Mouse (Mus musculus) kidney, adult 8-10 months (tissue): ENCODE results near the gene Gm28036.
A peak's percentile ranks its signal among the peaks of the same experiment; 100 is the strongest.

Source experiments
- DNase-seq, 2 experiments: peaks; one replicate each; pipeline ENCODE4 v3.0.0; 2022

The Gm28036 gene

DNA sequence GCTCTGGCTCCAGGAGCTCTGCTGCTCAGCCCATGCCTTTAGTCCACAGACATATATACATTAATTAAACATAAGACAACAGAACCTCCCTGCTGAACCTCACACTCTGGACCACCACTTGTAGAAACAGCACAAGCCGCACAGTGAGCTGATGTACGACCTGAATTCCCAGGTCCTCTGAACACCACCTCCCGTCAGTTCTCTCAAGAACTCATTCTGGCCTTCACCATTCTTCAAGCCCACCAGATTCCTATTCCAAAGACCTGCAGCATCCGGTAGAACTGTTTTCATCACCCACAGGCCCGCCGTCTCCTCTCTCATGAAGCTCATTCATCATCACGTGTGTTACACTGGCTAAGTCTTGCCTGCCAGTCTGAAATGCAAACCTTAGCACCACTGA lies 46.5 kb downstream of the Gm28036 start:
- no peak for DNase-seq

DNA sequence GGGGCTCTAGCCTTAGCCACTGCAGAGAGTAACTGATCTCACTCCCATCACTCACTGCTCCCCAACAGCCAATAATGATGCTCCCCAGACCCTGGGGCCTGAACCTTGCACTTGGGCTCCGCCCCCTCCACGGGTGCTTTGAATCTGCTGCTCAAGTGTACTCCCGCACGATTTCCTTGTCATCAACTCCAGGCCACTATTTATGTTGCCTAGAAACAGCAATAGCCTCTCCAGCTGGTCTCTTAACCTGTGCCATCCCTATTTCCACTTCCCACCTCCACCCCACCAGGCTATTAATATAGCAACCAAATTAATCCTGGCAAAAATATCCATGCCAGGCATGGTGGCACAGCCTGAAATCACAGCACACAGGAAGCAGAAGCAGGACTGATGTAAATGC lies 47.2 kb downstream of the Gm28036 start:
- DNase-seq = peak in 1 of 2 experiments; percentile 13

DNA sequence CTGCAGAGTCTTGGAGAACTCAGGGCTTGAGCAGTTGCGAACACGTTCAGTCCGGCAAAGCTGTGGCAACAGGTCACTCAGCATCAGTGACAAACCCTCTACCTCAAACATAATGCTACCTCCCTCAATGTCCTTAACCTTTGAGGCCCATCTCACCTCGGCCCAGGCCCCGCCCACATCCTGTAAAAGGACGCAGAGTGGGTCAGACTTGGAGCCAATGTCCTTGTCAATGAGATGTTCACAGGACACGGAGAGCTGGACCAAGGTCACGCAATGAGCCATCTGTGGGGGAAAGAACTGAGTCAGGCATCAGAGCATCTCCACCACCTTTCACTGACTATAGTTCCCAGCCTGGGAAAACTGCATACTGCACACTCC lies 47.7 kb downstream of the Gm28036 start:
- DNase-seq = no peak

DNA sequence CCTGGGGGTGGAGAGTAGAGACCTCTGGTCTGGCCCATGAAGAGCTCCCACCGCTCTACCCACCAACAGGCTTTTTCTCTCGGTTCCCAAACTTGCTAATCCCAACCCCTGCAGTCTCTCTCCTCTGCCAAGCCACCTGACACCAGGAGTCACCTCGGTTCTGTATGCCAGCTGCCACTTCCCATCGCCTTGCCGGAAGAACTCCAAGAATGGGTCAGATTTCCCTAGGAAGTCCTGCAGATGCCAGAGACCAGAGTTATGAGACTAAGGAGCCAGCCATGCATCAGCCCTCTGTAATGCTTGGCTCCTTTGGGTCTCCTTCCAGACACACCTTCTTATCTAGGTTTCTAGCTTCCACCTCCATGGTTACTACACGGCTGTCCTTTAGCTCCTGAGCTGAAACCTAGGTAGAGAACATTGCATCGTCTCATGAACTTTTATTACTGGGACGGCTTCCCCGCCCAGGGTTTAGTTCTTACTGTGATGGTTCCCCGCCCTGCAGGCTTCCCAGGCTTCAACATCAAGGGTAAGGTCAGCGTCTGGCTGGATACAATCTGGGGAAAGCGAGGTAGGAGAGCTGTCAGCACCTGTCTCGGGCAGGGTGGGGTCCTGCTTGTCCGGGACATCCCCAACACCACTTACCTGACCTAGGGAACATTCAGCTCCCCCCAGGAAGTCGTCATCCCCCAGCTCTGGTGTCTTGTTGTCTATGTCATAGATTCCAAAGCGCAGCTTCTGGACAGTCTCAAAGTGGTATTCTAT lies 48.3 kb downstream of the Gm28036 start:
- no peak for DNase-seq

DNA sequence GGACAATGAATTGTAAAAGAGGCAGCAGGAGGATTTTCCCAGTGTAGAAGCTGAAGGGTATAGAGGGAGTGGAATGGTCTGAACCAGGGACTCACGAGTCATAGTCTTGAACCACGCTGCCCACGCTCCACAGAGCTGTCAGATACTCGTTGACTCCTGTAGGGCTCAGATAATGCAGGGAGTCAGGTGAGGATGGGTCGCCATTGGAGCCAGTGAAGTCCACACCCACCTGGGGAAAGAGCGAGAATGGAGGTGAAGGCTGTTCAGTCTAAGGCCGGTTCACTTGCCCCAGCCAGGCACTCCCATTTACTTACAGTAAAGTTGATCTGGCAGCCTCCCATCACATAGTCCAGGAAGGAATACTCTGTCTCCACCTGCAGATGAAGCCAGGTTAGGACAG lies 49.4 kb downstream of the Gm28036 start:
- peak in 1 of 2 experiments; percentile 12 for DNase-seq

DNA sequence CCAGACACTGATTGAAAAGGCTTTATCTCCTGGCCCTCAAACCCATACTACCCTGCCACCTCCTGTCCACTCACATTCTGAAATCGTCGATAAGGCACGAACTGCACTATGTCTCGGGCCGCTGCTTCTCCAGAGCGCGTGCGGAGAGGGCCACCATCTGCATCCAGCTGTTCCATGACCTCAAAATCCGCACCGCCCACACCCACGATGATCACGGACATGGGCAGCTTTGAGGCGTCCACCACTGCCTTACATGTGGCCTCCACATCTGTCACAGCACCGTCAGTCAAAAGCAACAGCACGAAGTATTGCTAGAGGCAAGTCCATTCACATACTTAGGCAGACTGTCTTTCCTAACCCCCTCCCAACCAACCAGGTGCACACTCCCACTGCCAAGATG lies 53.2 kb downstream of the Gm28036 start:
- DNase-seq = no peak

DNA sequence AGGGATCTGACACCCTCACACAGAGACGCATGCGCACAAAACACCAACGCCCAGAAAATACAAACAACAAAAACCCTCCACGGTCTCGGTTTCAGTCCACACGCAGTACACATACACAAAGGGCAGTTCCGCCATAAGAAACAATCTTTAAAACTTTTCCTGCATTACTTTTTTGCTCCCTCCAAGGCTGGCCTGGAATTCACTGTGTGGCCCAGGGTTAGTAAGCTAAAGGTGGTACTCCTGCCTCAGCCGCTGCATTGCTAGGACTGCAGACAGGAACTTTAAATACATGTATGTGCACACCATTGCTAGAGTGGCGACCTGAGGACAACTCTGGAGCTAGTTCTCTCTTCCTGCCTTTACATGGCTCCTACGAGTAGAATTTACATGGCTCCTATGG lies 55.7 kb downstream of the Gm28036 start:
- DNase-seq = no peak

DNA sequence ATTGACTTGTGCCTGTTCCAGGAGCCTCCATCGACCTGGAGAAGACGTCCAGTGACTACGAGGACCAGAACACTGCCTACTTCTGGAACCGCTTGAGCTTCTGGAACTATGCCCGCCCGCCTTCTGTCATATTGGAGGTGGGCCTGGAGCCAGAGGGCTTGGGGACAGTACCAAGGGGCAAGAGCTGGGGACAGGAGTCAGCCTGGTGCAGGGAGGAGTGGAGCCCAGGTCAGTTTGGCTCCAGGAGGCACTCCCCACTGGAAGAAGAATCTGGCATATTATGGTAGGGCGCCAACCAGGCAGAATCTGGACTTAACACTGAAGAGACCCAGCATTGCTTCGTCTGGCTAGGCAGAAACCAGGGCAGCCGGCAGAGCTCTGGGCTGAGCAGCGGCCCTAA lies 59.0 kb downstream of the Gm28036 start:
- peak; percentile 13 to 24 for DNase-seq

DNA sequence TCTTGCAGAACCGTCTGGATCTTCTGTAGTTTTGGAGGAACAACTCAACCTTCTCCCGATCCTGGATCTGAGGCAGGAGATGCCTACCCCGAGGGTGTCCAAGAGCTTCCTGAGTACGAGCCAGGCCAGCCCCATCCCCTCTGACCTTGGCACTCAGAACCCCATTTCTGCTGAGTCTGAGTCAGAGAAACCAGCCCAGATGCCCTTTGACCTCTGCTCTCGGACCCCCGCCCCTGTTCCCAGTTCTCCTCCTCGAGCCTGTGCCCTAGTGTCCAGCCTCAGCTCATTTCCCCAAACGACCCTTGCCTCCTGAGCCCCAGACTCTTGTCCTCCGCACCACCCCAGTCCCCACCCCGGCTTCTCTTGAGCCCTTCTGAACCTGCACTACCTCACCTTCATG lies 60.8 kb downstream of the Gm28036 start:
- peak in 1 of 2 experiments; percentile 23 for DNase-seq

DNA sequence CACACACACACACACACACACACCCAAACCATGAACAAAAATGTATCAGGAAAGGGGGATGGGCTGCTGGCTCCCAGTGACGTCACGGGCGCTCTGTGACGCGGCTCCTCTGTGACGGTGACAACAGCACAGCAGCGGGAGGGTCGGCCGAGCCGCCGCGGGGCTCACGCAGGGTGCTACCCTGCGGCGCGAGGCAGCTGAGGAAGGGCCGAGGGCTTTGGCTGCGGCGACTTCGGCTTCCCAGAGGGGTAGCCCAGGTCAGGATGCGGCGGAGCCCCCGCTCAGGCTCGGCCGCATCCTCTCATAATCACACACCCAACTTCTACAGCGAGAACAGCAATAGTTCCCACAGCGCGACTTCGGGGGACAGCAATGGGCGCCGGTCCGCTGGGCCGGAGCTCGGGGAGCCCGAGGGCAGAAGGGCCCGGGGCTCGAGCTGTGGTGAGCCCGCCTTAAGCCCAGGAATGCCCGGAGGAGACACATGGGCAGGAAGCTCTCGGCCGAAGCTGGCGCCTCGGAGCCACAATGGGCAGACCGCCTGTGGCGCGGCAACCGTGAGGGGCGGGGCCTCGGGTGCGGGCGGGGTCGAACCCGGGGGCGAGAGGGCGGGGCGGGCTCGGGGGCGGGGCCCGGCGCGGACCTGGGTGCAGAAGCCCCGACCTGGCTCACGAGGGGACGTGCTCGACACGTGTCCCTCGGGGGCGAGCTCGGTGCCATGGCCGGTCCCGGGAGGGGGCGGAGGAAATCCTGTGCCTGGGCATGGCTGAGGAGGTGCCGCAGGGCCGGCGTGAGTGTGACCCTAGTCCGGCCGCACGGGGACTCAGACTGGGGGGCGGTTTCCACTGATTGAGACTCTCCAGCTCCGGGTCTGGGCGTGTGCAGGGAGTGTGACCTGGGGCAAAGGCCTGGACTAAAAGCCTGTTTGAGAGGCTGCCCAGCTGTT lies 61.5 kb downstream of the Gm28036 start, which contains the start of gene Spag4:
Spag4 (plus strand) TSS at position 77 of the 943 bp plus-strand sequence.
- peak; percentile 58 to 68 for DNase-seq

DNA sequence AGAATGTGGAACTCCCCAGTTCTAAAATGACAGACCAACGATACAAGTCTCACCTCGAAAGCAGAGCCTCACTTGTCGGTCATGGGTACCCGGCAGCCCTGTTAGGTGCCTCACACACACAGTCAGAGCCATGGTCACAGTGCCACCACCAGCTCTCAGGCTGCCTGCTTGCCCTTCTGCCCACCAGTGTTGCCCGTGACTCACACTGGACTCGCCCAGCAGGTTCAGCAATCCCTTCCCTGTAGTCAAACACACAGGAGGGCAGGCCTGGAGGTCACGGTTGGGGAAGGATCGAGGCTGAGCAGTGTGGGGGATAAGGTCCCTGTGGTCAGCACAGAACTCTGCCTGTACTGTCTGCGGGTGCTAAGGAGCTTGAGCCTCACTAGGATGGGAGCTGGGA lies 74.1 kb downstream of the Gm28036 start, which contains the start of gene Fer1l4:
Fer1l4 (minus strand) TSS at position 132 of the 400 bp plus-strand sequence.
- no peak for DNase-seq

DNA sequence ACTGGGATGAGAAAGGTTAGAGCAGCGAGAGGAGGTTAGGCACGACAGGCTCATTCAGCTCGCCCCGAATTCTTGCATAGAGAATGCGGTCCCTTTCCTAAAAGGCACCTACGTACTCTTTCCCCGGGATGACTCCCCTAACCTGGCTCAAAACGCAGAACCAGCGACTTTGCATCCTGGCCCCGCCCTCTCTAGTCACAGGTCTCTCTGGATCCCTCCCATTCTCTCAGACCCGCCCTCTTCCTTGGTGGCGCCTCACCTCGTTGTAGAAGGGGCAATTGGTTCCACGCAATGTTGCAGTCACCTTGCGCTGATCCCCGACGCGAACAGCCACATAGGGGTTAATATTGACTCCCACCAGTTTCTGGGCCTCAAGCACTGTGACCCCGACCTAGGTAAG lies 79.0 kb downstream of the Gm28036 start:
- DNase-seq = no peak

DNA sequence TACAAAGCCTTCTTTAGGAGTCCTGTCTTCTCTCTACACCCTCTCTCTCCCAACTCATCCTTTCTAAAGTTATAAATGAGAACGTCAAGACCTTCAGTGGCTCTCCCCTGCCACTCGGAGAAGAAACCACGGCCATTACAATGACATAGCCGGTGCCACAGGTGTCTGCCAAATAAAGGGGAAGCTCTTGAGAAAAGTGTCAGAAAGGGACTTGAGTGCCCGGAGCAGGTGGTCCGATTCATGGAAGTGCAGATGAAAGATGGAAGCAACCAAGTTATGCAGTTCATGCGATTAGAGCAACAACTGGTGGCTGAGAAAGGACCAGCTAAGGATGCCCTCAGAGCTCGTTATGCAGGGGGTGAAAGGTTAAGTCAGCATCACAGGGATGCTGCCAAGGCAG lies 84.0 kb downstream of the Gm28036 start:
- no peak for DNase-seq

DNA sequence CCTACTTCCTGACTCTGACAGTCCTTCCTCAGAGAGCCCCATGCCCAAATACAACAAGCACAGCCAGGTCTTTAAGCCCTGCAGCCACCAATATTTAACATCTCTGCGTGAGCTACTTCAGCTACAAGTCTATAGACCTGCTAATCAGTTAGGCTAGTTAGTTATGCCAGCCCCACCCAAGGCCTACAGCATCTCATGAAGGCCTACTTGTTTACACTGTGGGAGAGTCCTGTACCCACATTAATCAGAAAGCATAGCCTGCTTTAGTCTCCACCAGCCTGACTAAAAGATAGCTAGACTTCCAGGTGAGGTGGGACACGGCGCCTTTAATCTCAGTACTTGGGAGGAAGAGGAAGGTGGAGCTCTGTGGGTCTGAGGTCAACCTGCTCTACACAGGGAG lies 87.5 kb downstream of the Gm28036 start:
- no peak for DNase-seq

DNA sequence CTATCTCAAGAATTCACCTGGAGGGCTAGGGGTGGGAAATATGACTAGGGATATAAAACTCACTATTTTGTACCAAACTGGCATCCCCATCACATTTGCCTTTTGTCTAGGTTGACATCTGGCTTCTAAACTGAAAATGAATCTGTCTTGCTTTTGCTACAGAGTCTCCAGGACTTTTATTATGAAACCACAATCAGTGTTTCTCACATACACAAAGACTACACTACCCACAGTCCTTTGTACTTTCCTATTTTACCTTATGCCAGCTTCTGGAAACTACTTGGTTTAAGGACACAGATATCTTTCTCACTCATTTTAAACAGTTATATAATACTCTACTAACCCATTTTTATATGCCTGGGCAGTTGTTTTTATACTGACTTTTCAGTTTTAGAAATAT lies 101.4 kb downstream of the Gm28036 start:
- peak in 1 of 2 experiments; percentile 19 for DNase-seq
